Mouse (Mus musculus) naive thymus-derived CD4-positive, alpha-beta T cell, adult 5 months (primary cell): ENCODE data around the gene Dynlt1c. TPM values are rescaled to one million over a fixed set of nuclear protein-coding genes. Genes with fewer than 3 reads are reported as not detected.

Experiments used
- polyA plus RNA-seq: library from polyadenylated mRNA; unstranded; fragments of 100-300 nt; shearing (Covaris generic); gene quantifications from one replicate; pipeline ENCODE4 v1.2.1, GENCODE M21; 2017

Gene Dynlt1c
- polyA plus RNA-seq = 28.2 TPM

GRCm38 (mm10) chr17:6601204-6601911, at the start of gene Dynlt1c:
TSS of gene Dynlt1c (plus strand) at chr17:6601671.

GRCm38 (mm10) chr17:6655567-6656281, 54.3 kb downstream of the Dynlt1c start, which contains the start of gene Dynlt1f:
TSS of gene Dynlt1f (minus strand) at chr17:6655900.

GRCm38 (mm10) chr17:6658801-6659200, 57.3 kb downstream of the Dynlt1c start, which contains the start of gene Sytl3:
TSS of gene Sytl3 (plus strand) at chr17:6659093.

Other genes starting within 250 kb of the Dynlt1c start
- gene Dynlt1b, start 171.6 kb upstream of the Dynlt1c start, polyA plus RNA-seq = 32.8 TPM
- 31.8 TPM for gene Dynlt1f, start 54.2 kb downstream of the Dynlt1c start, polyA plus RNA-seq
- 3.4 TPM for gene Sytl3, start 57.4 kb downstream of the Dynlt1c start, polyA plus RNA-seq
- 641 TPM for gene Ezr, start 181.1 kb downstream of the Dynlt1c start, polyA plus RNA-seq